Mouse (Mus musculus): ENCODE data around the gene Rtca.

- TF ChIP-seq CTCF (IDR thresholded peaks at IDR 0.05; ENCODE audit: borderline replicate concordance, extremely low read depth, insufficient read depth, insufficient read length) (no peak), POLR2A (IDR thresholded peaks at IDR 0.05; ENCODE audit: borderline replicate concordance, extremely low read depth, insufficient read depth, insufficient read length, poor library complexity, severe bottlenecking) (no peak)
Measured at GRCm38 (mm10) chr3:116491923-116492454, 16.0 kb downstream of the Rtca start.
